Mouse (Mus musculus) megakaryocyte, adult 5-6 weeks (primary cell): Measurements from ENCODE around the gene Wfikkn2. TPM values are rescaled to one million over a fixed set of nuclear protein-coding genes. Genes with fewer than 3 reads are reported as not detected.

Experiments used
- ATAC-seq: 2 replicates; pipeline ENCODE4 v1.8.0; 2016; ENCODE audit warnings: mild to moderate bottlenecking, inconsistent platforms; ENCODE audit not compliant: poor library complexity, severe bottlenecking
- total RNA-seq, 2 experiments: library from RNA; stranded (forward) in 1 of 2; stranded (reverse) in 1 of 2; fragments of 153-499, 151-499 nt in 1 of 2; fragments of 221-1000, 200-1000 nt in 1 of 2; gene quantifications; 2 replicates each; pipeline versions ENCODE4 v1.2.3 to v1.2.4; 2015 to 2017

Wfikkn2 gene
- total RNA-seq, 2 experiments from 2014 or later, result not detected

DNA sequence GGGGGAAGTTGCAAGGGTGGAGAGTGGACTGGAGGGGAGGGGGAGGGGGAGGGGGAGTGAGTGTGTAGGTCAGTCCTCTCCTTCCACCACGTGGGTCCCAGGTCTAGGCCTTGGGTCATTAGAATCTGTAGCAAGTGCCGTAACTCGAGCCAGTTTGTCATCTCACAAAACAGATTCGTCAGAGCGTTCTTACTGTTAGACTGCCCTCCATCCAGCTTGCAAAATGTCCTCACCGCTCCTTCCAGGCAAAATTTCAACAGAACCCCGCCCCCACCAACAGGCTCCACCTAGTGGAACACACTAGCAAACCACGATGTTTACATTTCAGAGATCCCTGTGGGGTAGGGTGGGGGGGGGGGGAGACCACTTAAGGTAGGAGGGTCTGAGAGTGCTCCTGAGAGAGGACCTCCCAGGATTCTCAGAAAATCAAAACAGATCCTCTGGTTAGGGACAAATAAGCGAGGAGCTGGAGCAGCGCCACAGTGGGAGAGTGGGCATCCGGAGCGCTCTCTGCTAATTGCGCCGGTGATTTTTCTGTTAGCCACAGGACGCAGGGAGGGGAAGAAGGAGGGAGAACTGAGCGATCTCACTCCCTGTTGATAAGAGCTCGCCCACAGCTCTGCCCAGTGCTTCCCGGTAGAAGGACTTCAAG is 19.5 kb upstream of the Wfikkn2 start:
- peak; percentile 51 for ATAC-seq

DNA sequence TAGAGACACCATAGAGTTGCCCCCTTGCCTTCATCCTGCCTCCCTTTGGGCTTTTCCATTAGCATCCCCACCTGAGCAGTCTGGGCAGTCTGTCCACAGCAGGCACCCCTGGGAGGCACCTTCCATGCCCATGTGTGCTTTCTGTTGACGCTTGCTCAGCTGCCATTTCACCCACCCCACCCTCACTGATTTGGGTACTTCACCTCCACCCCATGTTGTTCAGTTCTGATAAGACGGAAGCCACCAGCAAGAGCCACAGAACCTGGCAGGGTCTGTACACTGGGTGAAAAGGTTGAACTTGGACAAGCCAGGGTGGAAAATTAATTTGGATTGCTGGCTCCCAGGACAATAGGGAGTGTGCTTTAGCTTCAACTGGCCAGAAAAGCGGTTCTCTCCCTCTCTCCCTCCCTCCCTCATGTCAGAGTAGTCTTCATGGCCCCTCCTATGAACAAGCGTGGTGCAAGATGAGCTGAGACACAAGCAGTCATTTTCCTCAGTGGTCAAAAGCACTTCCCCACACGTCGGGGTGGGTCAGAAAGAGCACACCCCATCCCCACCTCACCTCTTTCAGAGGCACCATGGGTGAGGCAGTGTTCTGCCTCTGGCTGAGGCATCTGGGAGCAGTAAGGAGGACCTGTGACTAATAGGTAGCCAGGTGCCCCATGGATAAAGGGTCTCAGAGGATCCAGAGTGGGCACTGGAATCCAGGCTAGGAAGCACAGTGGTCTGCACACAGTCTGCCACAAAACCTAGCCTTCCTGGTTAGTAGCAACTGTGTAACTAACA is 16.0 kb upstream of the Wfikkn2 start:
- peak; percentile 44; the same call in 1 of the 2 replicates for ATAC-seq

DNA sequence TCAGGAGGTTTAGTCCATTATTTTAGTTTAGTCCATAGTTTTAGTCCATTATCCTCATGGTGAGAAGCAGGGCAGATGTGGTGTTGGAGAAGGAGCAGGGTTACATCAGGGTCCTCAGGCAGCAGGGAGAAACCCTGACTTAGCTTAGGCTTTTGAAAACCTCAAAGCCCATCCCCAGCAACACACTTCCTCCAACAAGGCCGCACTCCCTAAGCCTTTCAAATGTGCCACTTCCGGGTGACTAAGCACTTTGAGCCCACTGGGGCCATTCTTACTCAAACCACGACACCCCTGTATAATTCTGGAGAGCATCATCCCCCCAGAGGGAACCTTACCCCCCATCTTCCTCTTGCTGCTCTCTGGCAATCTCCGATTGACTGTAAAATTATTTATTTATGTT is 14.0 kb upstream of the Wfikkn2 start:
- ATAC-seq, result peak; percentile 76

GRCm38 (mm10) chr11:94257987-94258386 is 12.2 kb upstream of the Wfikkn2 start:
- no peak for ATAC-seq

GRCm38 (mm10) chr11:94255733-94256132 is 9.9 kb upstream of the Wfikkn2 start:
- ATAC-seq, result no peak

- 0 out of 2 replicates have a peak, but pooled peaks have one; percentile 21 for ATAC-seq
Observed at GRCm38 (mm10) chr11:94253691-94254090, 7.9 kb upstream of the Wfikkn2 start.

- 0 out of 2 replicates have a peak, but pooled peaks have one; percentile 12 for ATAC-seq
Observed at GRCm38 (mm10) chr11:94253156-94253555, 7.4 kb upstream of the Wfikkn2 start.

DNA sequence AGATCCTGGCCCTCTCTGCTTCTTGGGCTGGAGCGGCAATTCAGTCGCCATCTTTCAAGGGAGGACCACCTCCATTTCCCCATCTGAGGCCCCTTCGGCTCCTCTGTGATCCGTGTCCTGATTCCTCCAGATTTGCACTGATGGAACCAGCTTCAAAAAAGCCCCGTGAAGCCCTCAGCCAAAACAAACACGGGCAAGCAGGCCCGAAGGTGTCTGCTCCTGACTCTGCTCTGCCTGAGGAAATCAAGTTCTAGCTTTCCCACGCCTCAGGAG is 920 bp upstream of the Wfikkn2 start:
- no peak for ATAC-seq

GRCm38 (mm10) chr11:94244385-94244784 is 1.4 kb downstream of the Wfikkn2 start:
- no peak for ATAC-seq

DNA sequence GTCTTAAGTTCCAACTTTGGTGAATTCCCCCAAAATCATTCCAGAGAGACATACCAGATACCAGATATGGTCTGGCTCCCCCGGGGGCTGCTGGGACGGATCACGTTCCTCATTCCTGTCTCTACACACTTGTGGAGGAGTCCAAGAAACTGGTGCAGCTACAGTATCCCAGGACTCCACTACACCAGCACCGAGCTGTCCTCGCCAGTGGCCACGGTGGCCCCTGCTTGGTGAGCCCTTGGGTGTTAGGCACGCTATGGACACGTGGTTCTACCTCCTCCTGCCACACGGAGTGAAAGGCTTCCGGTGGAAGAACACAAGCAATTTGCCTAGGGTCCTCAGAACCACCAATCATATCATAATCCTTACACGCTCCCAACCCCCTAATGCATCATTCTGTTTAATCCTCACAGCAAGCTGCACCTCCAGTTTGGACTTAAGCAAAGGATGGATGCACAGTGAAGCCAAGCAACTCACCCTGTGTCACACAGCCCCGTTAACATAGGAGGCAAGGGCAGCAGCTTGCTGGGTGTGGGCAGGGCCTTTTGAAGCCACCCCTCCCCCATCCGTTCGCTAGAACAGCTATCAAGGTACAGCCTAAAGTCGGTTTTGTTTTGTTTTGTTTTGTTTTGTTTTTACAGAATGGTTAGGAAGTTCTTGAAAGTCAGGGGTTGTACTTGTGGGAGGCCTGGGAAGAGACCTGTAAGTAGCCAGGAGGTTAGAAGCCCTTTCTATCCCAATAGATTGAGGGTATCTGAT is 2.2 kb downstream of the Wfikkn2 start:
- peak; percentile 29 for ATAC-seq

GRCm38 (mm10) chr11:94242760-94243421 is 2.9 kb downstream of the Wfikkn2 start:
- peak; percentile 73 for ATAC-seq

GRCm38 (mm10) chr11:94239706-94240105 is 6.1 kb downstream of the Wfikkn2 start:
- no peak for ATAC-seq

DNA sequence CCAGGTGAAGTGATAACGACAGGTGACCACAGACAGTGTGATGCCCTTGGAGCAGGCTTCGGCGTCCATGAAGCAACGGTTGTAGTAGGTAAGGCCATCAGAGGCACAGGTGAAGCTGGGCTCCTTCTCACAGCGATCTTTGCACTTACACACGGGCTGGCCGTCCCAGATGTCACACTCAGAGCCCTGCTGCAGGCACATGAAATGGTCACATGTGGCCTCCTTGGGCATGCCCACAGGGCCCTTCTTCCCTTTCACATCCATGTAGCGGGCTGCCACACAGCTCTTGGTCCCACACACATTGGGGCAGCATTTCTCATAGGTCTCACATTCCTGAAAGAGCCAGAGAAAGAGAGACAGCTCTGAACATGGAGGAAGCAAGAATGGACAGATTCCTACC is 7.0 kb downstream of the Wfikkn2 start:
- no peak for ATAC-seq

DNA sequence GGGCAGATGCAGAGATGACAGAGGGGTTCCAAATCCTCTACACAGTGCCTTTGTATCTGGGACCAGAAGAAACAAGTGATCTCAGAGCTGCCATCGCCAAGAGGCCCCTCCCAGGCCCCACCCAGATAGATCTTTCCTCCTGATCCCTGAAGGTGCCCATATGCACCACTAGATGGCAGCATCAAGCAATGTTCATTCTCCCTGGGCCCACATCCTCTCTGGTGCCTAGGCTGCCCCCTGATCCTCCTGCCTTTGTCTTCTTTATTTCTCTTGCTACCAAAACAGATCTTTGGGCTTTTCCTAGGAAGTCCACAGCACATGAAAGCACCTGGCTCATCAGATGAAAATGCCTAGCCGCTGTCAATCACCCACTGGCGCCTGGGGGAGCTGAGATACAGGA is 9.7 kb downstream of the Wfikkn2 start:
- ATAC-seq, result peak; percentile 98

DNA sequence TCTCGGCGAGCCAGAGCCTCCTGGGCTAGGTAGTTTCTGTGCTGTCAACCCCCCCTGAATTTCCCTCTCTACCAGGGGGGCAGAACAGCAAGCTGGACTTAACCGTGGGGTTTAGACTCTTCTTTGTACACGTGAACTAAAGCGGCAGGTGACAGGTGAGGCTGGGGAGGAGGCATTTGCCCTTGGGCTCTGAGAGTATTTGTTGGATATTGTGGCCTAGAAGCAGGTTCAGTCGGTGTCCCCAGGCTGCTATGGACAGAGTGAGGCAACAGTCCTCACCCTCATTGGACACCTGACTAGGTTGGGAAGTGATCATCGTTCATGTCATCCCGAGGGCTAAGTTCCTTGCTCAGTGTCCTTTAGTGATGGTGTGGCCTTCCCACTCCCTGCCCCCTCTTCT is 10.9 kb downstream of the Wfikkn2 start:
- no peak for ATAC-seq

DNA sequence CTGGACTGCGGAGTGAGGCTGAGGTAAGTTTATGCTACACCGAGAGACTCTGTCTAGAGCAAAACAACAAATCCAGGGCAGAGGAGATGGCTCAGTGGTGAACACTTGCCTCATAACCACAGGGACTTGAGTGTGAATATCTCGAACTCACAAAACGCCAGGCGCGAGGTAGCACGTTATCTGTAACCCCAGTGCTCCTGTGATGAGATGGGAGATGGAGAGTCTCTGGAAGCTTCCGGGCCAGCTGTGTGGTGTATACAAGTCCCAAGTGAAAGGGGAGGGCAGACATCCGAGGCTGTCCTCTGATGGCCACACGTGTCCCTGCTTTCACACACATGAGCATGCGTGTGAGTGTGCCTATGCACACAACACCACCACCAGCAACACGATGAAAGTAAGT is 11.4 kb downstream of the Wfikkn2 start:
- ATAC-seq, result no peak

DNA sequence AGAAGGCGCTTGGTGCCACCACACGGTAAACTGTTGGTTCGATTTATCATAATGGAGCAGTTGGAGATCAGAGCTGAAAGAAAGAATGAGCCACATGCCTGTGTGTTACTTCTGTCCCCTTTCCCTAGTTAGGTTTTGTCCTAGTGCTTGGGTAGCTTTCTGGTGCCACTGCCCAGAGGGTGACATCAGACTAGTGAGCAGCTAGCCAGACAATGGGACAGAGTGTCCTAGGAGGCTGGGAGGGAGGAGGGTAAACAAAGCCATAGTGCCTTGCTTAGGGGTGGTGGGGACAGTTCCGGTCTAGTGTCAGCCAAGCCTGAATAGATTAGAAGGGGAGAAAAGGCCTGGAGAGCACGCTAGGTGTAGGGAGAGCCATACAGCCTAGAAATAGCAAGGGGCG is 12.4 kb downstream of the Wfikkn2 start:
- no peak for ATAC-seq

- ATAC-seq, result no peak
Observed at GRCm38 (mm10) chr11:94231821-94232552, 13.8 kb downstream of the Wfikkn2 start.

DNA sequence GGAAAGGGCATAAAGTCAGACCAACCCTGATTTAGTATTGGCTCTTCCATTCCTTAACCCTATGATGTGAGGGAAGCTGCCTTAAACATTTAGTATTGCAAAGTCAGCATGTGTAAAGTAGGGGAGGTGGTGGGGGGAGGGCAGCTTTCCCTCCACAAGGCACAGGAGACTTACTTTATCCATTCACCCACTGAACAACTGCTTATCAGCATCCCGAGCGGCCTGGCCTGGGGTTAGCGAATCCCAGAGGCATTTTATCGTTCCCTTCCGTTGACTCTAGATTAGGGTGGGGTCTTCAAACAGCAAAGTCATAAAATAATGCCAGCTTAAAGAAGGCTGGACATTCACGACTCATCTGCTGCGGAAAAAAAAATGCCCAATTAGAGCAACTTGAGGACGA is 15.6 kb downstream of the Wfikkn2 start:
- ATAC-seq, result no peak

GRCm38 (mm10) chr11:94229207-94229960 is 16.4 kb downstream of the Wfikkn2 start:
- no peak for ATAC-seq
